Mouse (Mus musculus): ENCODE measurements around the gene Colec11.

Gene Colec11

DNA sequence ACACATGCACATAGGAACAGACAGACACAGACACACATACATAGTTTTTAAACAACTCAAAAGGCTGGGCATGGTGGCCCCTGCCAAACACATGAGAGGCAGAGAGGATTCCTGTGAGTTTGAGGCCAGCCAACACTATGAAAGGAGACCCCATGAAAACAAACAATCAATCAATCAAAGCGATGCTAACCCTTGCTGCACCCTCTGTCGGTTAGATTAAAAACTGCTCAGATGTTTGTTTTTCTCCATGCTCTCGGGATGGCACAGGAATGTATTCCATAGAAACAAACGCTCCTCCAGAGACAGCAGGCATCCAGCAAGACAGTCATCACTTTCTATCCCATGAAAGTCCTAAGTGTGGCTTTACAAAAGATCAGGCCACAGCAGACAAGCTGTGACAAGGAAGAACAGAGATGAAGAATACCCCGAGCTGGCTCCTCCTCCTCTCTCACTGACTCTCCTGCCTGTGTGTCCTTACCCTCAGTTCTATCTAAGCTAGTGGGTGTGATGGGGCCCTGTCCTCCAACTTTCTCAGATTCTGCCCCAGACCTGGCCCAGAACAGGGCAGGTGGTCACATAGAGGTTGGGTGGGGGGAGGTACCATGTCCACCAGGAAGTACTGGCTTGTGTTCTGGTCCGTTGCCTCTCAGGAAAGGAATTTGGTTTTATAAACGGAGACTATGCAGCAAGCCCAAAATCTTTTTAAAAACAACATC is 1.6 kb downstream of the Colec11 start:
- ChIA-PET POLR2A (interaction anchor here in 2 of 4 experiments (1.1 to 37.4 kb wide), 4 partner anchors 9 to 38 kb away, joined by 3 to 1800 read pairs (median 49); partner anchors contain the start of genes Rps7 (in 2 of the 2), Adi1 (in 1 of the 2) and Rnaseh1 (in 1 of the 2)), CTCF (interaction anchor here in 1 of 4 experiments (1.0 kb wide), 1 partner anchor 33 kb away, joined by 4 read pairs; no protein-coding TSS in a partner anchor)

DNA sequence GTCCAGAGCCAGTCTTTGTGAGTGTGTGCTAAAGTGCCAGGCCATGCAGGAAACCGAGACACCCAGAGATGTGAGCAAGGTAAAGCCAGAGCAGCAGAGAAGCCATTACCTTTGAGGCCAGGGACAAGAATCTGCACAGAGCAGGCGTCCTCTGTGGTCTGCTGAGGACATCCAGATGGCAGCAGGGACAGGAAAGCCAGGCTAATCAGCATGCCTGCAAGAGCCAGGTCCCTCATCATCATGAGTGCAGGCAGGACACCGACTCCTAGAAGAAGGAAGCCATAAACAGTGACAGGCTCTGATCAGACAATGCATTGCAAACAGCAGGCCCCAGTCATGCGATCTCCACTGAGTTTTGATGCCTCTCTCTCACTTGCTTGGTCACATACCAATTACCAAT is 5.9 kb downstream of the Colec11 start:
- POLR2A ChIA-PET = interaction anchor here in 2 of 4 experiments (0.7 to 37.4 kb wide), 2 partner anchors 13 to 43 kb away, joined by 3 to 1800 read pairs; partner anchors contain the start of genes Adi1 (in 1 of the 2), Rnaseh1 (in 1 of the 2) and Rps7 (in 1 of the 2)

DNA sequence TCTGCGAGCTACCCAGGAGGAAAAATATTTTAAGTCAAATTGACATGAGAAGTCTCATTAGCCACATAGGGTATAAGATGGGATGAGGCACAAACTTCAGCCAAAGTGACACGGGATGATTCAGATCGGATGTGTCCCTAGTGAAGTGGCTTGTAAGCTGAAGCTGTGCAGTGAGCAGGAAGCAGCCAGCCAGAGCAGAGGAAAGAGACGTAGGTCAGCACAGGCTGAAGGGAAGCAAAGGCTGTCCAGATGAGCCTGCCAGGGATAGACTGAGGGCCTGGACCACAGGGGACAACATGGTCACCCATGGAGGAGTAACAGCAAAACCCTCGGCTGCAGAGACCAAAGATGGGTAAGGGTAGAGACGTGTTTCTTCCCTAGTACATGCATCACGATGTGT is 8.8 kb downstream of the Colec11 start:
- CTCF ChIA-PET = interaction anchor here in 2 of 4 experiments (0.7 to 2.0 kb wide), 2 partner anchors 25 to 61 kb away, joined by 3 to 4 read pairs; no protein-coding TSS in a partner anchor

More for the DNA sequence above, 5.9 kb downstream of the Colec11 start:
- CTCF ChIA-PET = no interaction called here

DNA sequence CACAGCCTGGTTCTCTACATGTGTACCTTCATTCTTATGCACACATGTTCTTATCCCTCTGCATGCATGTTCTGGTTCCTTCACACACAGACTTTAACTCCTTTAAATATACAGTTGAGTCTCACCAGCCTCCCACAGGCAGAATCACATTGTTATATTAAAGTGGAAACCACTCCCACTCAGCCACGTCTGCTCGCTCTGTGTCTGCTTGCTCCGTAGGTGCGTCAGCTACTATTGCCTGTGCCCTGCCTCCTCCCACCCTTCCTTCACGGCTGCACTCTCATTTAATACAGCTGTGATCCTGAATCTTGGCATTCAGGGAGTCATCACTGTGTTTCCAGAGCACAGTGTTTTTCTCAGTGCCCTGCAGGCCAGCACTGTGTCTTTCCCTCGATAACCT is 10.8 kb downstream of the Colec11 start:
- ChIA-PET POLR2A (interaction anchor here in 2 of 4 experiments (1.4 to 37.4 kb wide), 2 partner anchors 19 to 48 kb away, joined by 3 to 1800 read pairs; partner anchors contain the start of genes Adi1 (in 1 of the 2), Rnaseh1 (in 1 of the 2) and Rps7 (in 1 of the 2)), CTCF (no interaction called here)

More for the DNA sequence above, 8.8 kb downstream of the Colec11 start:
- POLR2A ChIA-PET = interaction anchor here in 3 of 4 experiments (0.6 to 37.4 kb wide), 6 partner anchors 12 to 46 kb away, joined by 3 to 1800 read pairs (median 4); partner anchors contain the start of genes Rps7 (in 2 of the 3), Adi1 (in 1 of the 3) and Rnaseh1 (in 1 of the 3)

DNA sequence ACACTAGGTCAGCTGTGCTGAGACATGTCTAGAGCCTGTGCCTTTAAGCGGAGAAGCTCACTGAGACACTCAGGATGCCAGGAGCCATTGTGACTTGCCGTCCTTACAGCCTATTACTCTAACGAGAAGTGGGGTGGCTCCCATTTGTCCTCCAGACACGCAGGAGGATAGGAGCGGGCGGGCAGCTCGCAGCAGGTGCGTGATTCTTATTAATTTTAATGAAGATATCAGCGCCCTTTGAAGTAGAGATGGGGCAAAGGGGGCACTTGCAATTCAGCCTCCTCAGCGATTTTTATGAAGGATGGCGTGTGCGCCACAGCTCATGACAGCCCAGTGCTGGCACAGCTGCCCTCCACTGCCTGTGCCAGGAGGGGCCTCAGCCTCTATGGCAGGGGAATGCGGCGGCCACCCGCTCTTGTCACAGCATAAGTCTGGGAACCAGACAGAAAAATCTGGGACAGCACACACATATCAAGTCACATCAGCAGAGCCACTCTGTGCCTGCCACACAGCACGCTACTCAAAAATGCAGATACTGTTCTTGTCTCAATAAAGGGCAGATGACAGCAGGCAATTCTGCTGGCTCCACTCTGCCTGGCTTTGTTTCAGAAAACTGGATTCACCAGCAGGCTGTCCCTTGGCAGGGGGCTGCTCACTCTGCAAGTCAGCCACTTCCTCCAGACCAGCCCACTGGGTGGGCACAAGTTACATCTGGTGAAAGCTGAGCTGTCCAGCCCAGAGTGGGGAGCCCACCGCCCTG is 15.5 kb downstream of the Colec11 start:
- POLR2A ChIA-PET = interaction anchor here in 2 of 4 experiments (1.0 to 37.4 kb wide), 2 partner anchors 28 to 52 kb away, joined by 4 to 1800 read pairs; partner anchors contain the start of genes Rps7 (in 2 of the 2), Adi1 (in 1 of the 2) and Rnaseh1 (in 1 of the 2)
- CTCF ChIA-PET = no interaction called here

DNA sequence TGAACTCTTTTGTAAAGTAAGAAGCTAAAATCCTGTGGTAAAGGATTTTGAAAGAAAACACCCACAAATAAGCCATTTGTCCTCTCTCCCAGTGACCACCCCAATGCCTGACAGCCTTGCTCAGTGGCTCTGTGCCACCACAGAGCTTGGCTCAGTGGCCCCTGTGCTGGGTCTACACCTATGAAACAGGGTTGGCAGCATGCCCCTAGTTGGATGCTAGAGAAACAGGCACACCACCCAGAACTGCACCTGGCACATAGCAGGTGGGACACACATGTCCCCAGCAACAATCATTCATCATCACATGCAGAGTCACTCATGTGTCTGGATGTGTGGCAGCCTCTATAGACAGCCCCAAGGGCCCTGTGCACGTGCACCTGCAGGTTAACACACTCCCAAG is 19.7 kb downstream of the Colec11 start:
- ChIA-PET POLR2A (interaction anchor here in 1 of 4 experiments (1.4 to 1.6 kb wide), 2 partner anchors 27 to 29 kb away, joined by 4 to 7 read pairs; no protein-coding TSS in a partner anchor), CTCF (interaction anchor here in 1 of 4 experiments (1.1 kb wide), 1 partner anchor 14 kb away, joined by 4 read pairs; no protein-coding TSS in a partner anchor)

DNA sequence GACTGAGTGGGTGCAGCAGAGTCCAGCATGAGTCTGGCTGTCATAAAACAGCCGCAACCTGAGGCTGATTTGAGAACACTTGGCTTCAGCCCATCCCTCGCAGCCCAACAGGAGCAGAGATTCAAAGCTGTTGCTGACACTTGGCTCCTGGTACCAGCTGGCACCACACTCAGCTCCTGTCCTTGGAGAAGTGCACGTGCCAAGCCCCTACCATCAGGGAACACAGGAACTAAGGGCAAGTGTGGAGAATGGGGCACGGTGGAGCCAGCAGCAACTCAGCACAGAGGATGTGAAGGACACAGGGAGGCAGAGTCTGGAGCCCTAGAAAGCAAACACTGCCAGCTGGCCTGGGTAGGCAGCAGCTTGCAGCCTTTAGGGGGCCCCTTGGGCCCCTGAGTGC is 20.9 kb downstream of the Colec11 start:
- ChIA-PET POLR2A (interaction anchor here in 3 of 4 experiments (0.6 to 1.6 kb wide), 7 partner anchors 18 to 33 kb away, joined by 3 to 7 read pairs (median 3); partner anchors contain the start of gene Rps7 (in 1 of the 3)), CTCF (interaction anchor here in 2 of 4 experiments (1.1 to 1.3 kb wide), 2 partner anchors 13 to 97 kb away, joined by 3 to 4 read pairs; no protein-coding TSS in a partner anchor)

DNA sequence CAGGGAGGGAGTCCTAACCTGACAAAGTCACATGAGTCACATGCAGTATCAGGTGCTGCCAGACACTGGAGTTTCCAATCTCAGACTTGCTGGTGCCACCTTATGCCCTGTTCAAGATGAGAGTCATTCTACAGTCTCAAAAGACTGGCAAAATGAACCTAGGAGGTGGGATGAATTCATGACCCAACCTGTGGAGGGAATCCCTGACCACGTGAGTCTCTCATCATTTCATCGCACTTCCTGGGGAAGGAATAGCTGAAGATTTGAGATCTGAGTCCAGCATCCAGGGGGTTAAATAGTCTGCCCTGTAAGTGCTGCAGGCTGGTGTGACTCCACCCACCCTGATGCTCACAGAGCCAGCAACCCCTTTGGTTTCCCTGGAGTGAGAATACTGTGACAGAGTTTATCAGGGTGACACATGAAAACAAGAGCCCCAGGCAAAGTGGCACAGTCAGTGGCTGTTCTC is 24.6 kb downstream of the Colec11 start:
- ChIA-PET CTCF (interaction anchor here in 1 of 4 experiments (1.0 kb wide), 1 partner anchor 9 kb away, joined by 3 read pairs; no protein-coding TSS in a partner anchor), POLR2A (interaction anchor here in 2 of 4 experiments (0.8 to 1.6 kb wide), 3 partner anchors 28 to 37 kb away, joined by 3 to 7 read pairs (median 3); partner anchors contain the start of gene Rps7 (in 1 of the 2))

DNA sequence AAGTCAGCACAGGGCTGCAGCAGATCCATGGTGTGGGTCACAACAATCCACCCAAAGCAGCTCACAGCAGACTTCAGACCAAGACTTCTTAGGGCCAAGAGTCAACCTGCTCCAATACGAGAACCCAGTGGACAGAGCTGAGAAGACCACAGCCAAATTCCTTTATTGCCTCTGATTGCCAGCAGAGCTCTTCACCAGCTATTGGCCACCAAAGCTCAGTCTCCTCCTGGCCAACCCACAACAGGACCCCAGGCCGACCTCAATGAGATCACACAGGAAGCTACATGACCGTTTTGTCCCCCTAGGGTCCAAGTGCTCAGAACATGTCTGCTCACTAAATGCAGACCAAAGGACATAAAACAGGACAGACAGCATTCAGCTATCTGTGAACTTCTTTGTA is 25.1 kb downstream of the Colec11 start:
- ChIA-PET POLR2A (interaction anchor here in 2 of 4 experiments (0.8 to 1.6 kb wide), 3 partner anchors 29 to 38 kb away, joined by 3 to 7 read pairs (median 3); partner anchors contain the start of gene Rps7 (in 1 of the 2)), CTCF (interaction anchor here in 1 of 4 experiments (1.0 kb wide), 1 partner anchor 9 kb away, joined by 3 read pairs; no protein-coding TSS in a partner anchor)

DNA sequence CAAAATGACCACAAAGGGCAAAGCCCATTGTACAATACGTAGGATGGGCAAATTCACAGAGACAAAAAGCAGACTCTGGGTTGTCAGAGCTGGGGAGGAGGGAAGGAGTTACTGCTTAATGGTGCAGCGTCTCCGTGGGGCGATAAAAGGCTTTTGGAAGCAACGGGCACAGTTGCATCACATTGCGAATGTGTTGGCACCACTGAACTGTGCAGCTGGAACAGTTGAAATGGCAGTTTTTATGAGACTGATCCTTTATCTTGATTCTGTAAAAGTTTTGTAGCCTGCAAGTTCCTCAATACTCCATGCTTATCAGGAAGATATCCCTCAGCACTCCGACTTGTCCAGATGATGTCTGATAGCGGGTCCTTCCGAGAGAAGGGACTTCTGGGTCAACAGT is 25.5 kb downstream of the Colec11 start:
- ChIA-PET POLR2A (interaction anchor here in 1 of 4 experiments (1.0 to 1.6 kb wide), 2 partner anchors 29 to 33 kb away, joined by 3 to 7 read pairs; no protein-coding TSS in a partner anchor), CTCF (interaction anchor here in 1 of 4 experiments (1.0 kb wide), 1 partner anchor 8 kb away, joined by 3 read pairs; no protein-coding TSS in a partner anchor)

DNA sequence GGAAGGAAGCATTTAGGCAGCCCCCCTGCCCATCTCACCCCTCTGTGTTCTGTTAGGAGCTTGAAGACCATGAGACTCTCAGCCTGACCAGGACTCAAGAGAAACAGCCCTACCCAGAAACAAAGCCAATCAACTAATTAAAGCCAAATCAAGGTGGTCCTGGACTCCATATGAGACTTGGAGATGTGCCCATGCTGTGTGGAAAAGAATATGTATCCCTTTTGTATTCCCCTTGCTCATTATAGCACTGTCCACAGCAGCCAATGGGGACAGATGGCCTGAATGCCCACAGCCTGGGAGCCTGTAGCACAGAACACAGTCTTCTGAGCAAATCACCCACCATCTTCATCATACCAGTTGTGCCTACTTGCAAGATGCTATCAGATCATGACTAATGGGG is 26.3 kb downstream of the Colec11 start:
- POLR2A ChIA-PET = interaction anchor here in 1 of 4 experiments (4.3 kb wide), 1 partner anchor 33 kb away, joined by 27 read pairs; no protein-coding TSS in a partner anchor

DNA sequence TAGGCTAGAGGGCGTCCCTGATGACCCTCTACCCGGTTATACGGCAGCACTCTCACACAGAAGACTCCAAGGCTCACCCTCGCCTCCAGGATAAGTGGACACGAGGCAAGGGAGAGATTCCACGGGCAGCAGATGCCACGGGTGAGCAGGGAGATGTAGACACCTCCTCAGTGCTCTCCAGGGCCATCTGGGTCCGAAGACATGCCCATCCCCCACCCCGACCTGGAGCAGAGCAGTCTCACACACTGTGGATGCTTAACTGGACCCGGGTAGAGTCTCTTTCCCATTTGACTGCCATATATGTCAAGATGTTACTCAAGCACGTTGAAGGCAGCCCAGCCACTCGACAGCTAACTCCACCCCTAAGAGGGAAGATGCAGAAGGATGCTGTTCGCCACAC is 32.7 kb downstream of the Colec11 start:
- ChIA-PET CTCF (interaction anchor here in 3 of 4 experiments (0.7 to 1.8 kb wide), 7 partner anchors 12 to 1289 kb away, joined by 3 to 6 read pairs (median 4); partner anchors contain the start of gene Colec11 (in 1 of the 3)), POLR2A (interaction anchor here in 2 of 4 experiments (0.6 to 4.6 kb wide), 7 partner anchors 39 to 782 kb away, joined by 3 to 46 read pairs (median 5); partner anchors contain the start of genes Rps7 (in 2 of the 2), Rnaseh1 (in 1 of the 2) and Trappc12 (in 1 of the 2))

More for the DNA sequence above, 26.3 kb downstream of the Colec11 start:
- CTCF ChIA-PET = no interaction called here

DNA sequence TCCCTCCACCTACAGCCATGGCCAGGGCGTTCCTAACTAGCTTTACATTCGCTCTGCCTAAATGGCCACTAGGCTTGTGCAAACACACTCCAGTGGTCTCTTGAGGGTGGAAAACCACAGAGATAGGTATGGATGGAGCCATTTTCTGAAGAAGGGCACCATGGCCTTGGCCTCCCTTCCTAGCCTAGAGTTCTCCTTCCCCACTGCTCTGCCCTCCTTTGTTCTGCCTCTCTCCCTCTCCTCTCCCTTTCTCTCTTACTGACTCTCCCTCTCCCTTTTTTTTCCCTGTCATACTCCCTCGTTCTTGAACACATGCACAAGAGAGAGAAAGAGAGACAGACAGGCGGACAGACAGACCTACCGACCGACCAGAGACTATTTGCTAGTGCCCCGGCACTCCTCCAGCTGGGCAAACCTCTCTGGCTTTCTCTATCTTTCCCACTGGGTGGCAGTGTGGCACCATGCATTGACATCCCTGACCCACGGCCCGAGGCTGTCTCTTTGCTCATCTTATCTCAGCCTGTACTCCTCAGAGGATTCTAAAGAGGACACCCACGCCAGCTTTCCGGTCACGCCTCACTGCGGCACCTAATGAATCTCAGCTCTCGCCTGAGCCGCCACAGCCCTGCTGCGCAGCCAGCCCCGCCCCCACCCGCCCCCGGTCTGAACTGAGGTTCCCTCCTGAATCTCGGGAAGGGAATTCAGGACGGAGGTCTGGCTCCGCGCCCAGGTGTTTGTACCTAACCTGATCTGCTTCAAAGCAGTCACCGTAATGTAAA is 33.9 kb downstream of the Colec11 start:
- ChIA-PET POLR2A (interaction anchor here in 3 of 4 experiments (0.6 to 4.6 kb wide), 14 partner anchors 26 to 1304 kb away, joined by 3 to 46 read pairs (median 4); partner anchors contain the start of genes Rps7 (in 3 of the 3), Adi1 (in 1 of the 3), Rnaseh1 (in 1 of the 3) and Trappc12 (in 1 of the 3)), CTCF (interaction anchor here (0.5 to 1.8 kb wide), 45 partner anchors 9 to 1294 kb away, joined by 3 to 10 read pairs (median 4); partner anchors contain the start of genes Colec11 (in 1 of the 4), Eipr1 (in 1 of the 4) and Trappc12 (in 1 of the 4))

DNA sequence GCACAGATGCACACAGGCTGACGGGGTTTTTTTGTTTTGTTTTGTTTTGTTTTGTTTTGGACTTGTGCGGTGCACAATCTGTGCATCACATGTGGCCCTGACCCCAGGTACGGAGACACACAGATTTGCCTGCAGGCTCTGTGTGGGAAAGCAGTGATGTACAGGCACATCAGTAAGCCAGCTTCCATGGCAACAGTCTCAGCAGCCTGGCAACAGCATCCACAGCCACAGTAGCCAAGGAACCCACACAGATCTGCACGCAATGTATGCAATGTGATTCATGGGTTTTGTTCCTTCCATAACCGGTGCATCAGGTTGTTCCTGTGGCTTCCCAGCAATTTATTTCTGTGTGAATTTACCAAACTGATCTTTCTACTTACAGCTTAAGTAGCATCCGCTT is 35.2 kb downstream of the Colec11 start:
- ChIA-PET POLR2A (interaction anchor here in 1 of 4 experiments (0.9 to 4.6 kb wide), 2 partner anchors 41 to 162 kb away, joined by 3 to 46 read pairs; partner anchors contain the start of gene Trappc12), CTCF (no interaction called here)

DNA sequence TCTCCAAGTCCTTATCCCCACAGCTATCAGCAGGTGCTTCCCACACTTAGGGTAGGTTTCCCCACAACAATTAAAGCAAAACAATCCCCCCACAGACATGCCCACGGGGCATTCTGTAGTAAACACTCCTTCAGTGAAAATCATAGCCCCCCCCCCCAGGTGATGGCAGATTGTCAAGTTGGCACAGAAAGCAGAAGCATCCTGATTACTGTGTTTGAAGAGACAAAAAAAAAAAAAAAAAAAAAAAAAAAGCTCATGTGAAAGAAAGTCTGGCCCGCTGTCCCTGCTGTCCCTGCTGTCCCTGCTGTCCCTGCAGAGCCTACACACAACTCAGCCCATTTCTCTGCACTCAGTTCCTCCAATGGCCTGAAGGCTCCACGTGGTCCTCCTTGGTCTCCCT is 39.1 kb downstream of the Colec11 start:
- POLR2A ChIA-PET = interaction anchor here in 2 of 4 experiments (0.7 to 2.0 kb wide), 4 partner anchors 9 to 52 kb away, joined by 3 to 6 read pairs (median 4); partner anchors contain the start of gene Rps7 (in 1 of the 2)
- CTCF ChIA-PET = interaction anchor here in 1 of 4 experiments (0.5 to 0.6 kb wide), 3 partner anchors 165 to 388 kb away, joined by 3 to 5 read pairs (median 4); no protein-coding TSS in a partner anchor

DNA sequence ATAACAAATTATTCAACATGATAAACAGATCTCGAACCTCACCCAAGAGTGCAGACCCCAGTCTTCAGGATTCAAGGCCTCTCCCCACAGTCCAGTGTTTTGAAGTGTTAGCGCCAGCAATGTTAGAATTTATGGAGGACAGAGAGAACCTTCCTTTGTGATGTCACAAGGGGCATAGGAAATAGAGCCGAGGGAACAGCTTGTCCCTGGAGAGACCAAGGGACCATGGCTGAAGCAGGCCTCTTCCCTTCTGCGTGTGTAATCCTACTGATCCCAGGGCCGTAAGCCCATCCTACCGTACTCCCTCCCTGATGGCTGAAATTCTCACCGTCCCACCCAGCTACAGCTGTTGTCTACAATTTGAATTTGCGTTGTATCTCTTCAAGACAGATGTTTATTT is 40.8 kb downstream of the Colec11 start, which contains the start of gene Allc:
Allc (minus strand) TSS at position 101 of the 400 bp plus-strand sequence.
- CTCF ChIA-PET = no interaction called here
- POLR2A ChIA-PET = interaction anchor here in 1 of 4 experiments (0.6 to 1.3 kb wide), 2 partner anchors 50 to 1027 kb away, joined by 3 to 5 read pairs; no protein-coding TSS in a partner anchor

Measured in embryonic stem cell, embryonic (primary cell).